Mouse (Mus musculus) heart, embryonic 11.5 days (tissue): Measurements from ENCODE around the gene Kdm2a. TPM values are rescaled to one million over a fixed set of nuclear protein-coding genes. Genes with fewer than 3 reads are reported as not detected.

Source experiments
- ATAC-seq: fragments of 200-750 bp; cut with Nextera tagmentation; replicated peaks from 2 replicates; pipeline ENCODE4 v1.8.0; 2017; ENCODE audit warnings: moderate library complexity; ENCODE audit not compliant: insufficient number of reproducible peaks, low FRiP score, low TSS enrichment
- H3K27ac ChIP-seq: fragments of 300-500 bp; sonication (generic); 2 replicates; pipeline ENCODE4 v1.5.1; 2014; ENCODE audit warnings: mild to moderate bottlenecking, low read depth, low read length
- H3K27me3 ChIP-seq: fragments of 300-500 bp; sonication (generic); 2 replicates; pipeline ENCODE4 v1.6.1; 2014; ENCODE audit warnings: mild to moderate bottlenecking, low read length, mixed read lengths; ENCODE audit not compliant: control insufficient read depth, insufficient read depth
- H3K36me3 ChIP-seq: fragments of 300-500 bp; sonication (generic); 2 replicates; pipeline ENCODE4 v1.6.1; 2014; ENCODE audit warnings: mild to moderate bottlenecking, low read length, moderate library complexity, mixed read lengths; ENCODE audit not compliant: control insufficient read depth, insufficient read depth
- H3K4me1 ChIP-seq: fragments of 300-500 bp; sonication (generic); 2 replicates; pipeline ENCODE4 v1.6.1; 2014; ENCODE audit warnings: low read length; ENCODE audit not compliant: control insufficient read depth, insufficient read depth
- H3K4me2 ChIP-seq: fragments of 300-500 bp; sonication (generic); 2 replicates; pipeline ENCODE4 v1.6.1; 2014; ENCODE audit warnings: mild to moderate bottlenecking, moderate library complexity
- H3K4me3 ChIP-seq: fragments of 300-500 bp; sonication (generic); 2 replicates; pipeline ENCODE4 v1.5.1; 2014; ENCODE audit warnings: low read depth, low read length
- H3K9ac ChIP-seq: fragments of 300-500 bp; sonication (generic); 2 replicates; pipeline ENCODE4 v1.6.1; 2014; ENCODE audit warnings: mild to moderate bottlenecking, low read depth, low read length, moderate library complexity
- H3K9me3 ChIP-seq: fragments of 300-500 bp; sonication (generic); replicated peaks from 2 replicates; pipeline ENCODE4 v1.6.1; 2016; ENCODE audit warnings: low read length; ENCODE audit not compliant: control insufficient read depth
- WGBS: fragments of 180-500 bp; shearing (Covaris S2); extraction: QIAGEN DNeasy Blood & Tissue Kit; methylation state at CpG from one replicate; pipeline ENCODE4 v1.1.7; 2014; ENCODE audit not compliant: insufficient replicate concordance; 5-methylcytosine and 5-hydroxymethylcytosine counted together
- polyA plus RNA-seq: library from polyadenylated mRNA; unstranded; fragments of >200 nt; fragmentation: Nextera tagmentation; extraction: Ambion mirVana; gene quantifications from 2 replicates; pipeline ENCODE4 v1.2.1, GENCODE M21; 2014

Gene Kdm2a
- polyA plus RNA-seq, 1 experiment from 2014 or later = 44.9 TPM

GRCm38 (mm10) chr19:4300852-4301734, 97.0 kb downstream of the Kdm2a start:
- no peaks in the 10 kb centered on the region for H3K9me3 ChIP-seq
- H3K9ac ChIP-seq = peak overlapping the region; percentile 43; the same call in 1 of the 2 replicates
- H3K27ac ChIP-seq = peak overlapping the region; percentile 66
- no peaks in the 10 kb centered on the region for H3K27me3 ChIP-seq
- peaks cover 49% of the 10 kb centered on the region for H3K4me1 ChIP-seq
- 0 out of 2 replicates have a peak overlapping the region, but pooled peaks have one; percentile 8 for H3K4me3 ChIP-seq
- WGBS = 55% methylated on average over 11 of the region's 11 CpGs
- ATAC-seq = no peak
- H3K36me3 ChIP-seq = no peaks in the 10 kb centered on the region
- peak overlapping the region; percentile 55 for H3K4me2 ChIP-seq

- no peak overlapping the region for H3K4me3 ChIP-seq
- H3K4me2 ChIP-seq = no peak overlapping the region
- H3K9ac ChIP-seq = 0 out of 2 replicates have a peak overlapping the region, but pooled peaks have one; percentile 10
- H3K9me3 ChIP-seq = no peaks in the 10 kb centered on the region
- WGBS = 56% methylated on average over 7 of the region's 7 CpGs
- H3K36me3 ChIP-seq = no peaks in the 10 kb centered on the region
- no peaks in the 10 kb centered on the region for H3K27me3 ChIP-seq
- H3K4me1 ChIP-seq = peaks cover 49% of the 10 kb centered on the region
- H3K27ac ChIP-seq = no peak overlapping the region
- no peak for ATAC-seq
Observed at GRCm38 (mm10) chr19:4300271-4300704, 97.8 kb downstream of the Kdm2a start.

- WGBS = 73% methylated on average over 6 of the region's 6 CpGs
- no peak overlapping the region for H3K4me2 ChIP-seq
- H3K4me3 ChIP-seq = no peak overlapping the region
- no peak for ATAC-seq
- H3K27me3 ChIP-seq = no peaks in the 10 kb centered on the region
- no peaks in the 10 kb centered on the region for H3K9me3 ChIP-seq
- no peaks in the 10 kb centered on the region for H3K36me3 ChIP-seq
- H3K4me1 ChIP-seq = peaks cover 43% of the 10 kb centered on the region
- H3K27ac ChIP-seq = 0 out of 2 replicates have a peak overlapping the region, but pooled peaks have one; percentile 1
- H3K9ac ChIP-seq = no peak overlapping the region
Observed at GRCm38 (mm10) chr19:4299574-4300270, 98.4 kb downstream of the Kdm2a start.

- WGBS = 84% methylated on average over 7 of the region's 7 CpGs
- H3K27ac ChIP-seq = no peak overlapping the region
- no peaks in the 10 kb centered on the region for H3K27me3 ChIP-seq
- no peaks in the 10 kb centered on the region for H3K36me3 ChIP-seq
- H3K4me1 ChIP-seq = peaks cover 39% of the 10 kb centered on the region
- H3K9ac ChIP-seq = no peak overlapping the region
- H3K9me3 ChIP-seq = no peaks in the 10 kb centered on the region
- no peak overlapping the region for H3K4me3 ChIP-seq
- no peak for ATAC-seq
- H3K4me2 ChIP-seq = no peak overlapping the region
Observed at GRCm38 (mm10) chr19:4299126-4299525, 99.0 kb downstream of the Kdm2a start.

GRCm38 (mm10) chr19:4298322-4299121, 99.6 kb downstream of the Kdm2a start:
- H3K9me3 ChIP-seq = no peaks in the 10 kb centered on the region
- WGBS = 81% methylated on average over 17 of the region's 17 CpGs
- H3K27ac ChIP-seq = no peak overlapping the region
- no peak for ATAC-seq
- no peak overlapping the region for H3K4me3 ChIP-seq
- no peak overlapping the region for H3K4me2 ChIP-seq
- H3K36me3 ChIP-seq = no peaks in the 10 kb centered on the region
- H3K9ac ChIP-seq = no peak overlapping the region
- H3K4me1 ChIP-seq = peaks cover 34% of the 10 kb centered on the region
- H3K27me3 ChIP-seq = no peaks in the 10 kb centered on the region

GRCm38 (mm10) chr19:4297851-4298250, 100.2 kb downstream of the Kdm2a start:
- Histone ChIP-seq H3K9ac (no peak overlapping the region), H3K36me3 (peaks cover 2% of the 10 kb centered on the region; the same call in 1 of the 2 replicates), H3K9me3 (no peaks in the 10 kb centered on the region), H3K4me3 (no peak overlapping the region), H3K4me2 (no peak overlapping the region), H3K27ac (no peak overlapping the region), H3K27me3 (no peaks in the 10 kb centered on the region), H3K4me1 (peaks cover 30% of the 10 kb centered on the region)
- WGBS = 87% methylated on average over 5 of the region's 5 CpGs
- ATAC-seq = no peak

GRCm38 (mm10) chr19:4296611-4297010, 101.5 kb downstream of the Kdm2a start:
- Histone ChIP-seq H3K9ac (no peak overlapping the region), H3K27ac (no peak overlapping the region), H3K9me3 (no peaks in the 10 kb centered on the region), H3K27me3 (no peaks in the 10 kb centered on the region), H3K4me3 (no peak overlapping the region), H3K36me3 (peaks cover 13% of the 10 kb centered on the region), H3K4me2 (no peak overlapping the region), H3K4me1 (peaks cover 17% of the 10 kb centered on the region)
- ATAC-seq = no peak
- WGBS = 88% methylated on average over 2 of the region's 2 CpGs

- H3K4me3 ChIP-seq = no peak overlapping the region
- H3K36me3 ChIP-seq = peaks cover 23% of the 10 kb centered on the region
- no peak overlapping the region for H3K27ac ChIP-seq
- peaks cover 6% of the 10 kb centered on the region for H3K4me1 ChIP-seq
- 83% methylated on average over 4 of the region's 4 CpGs for WGBS
- no peak for ATAC-seq
- no peaks in the 10 kb centered on the region for H3K27me3 ChIP-seq
- H3K9ac ChIP-seq = no peak overlapping the region
- no peak overlapping the region for H3K4me2 ChIP-seq
- no peaks in the 10 kb centered on the region for H3K9me3 ChIP-seq
Observed at GRCm38 (mm10) chr19:4295391-4295790, 102.7 kb downstream of the Kdm2a start.
